Mouse (Mus musculus) c-Kit-positive CD71-negative TER-119-negative erythroid progenitor cells, embryonic 14.5 days (primary cell): Measurements from ENCODE around the gene Lpar1.
"Not testable (repeated sequence)": the region's sequence is repeated elsewhere in the genome, so short reads cannot be mapped to it uniquely, and the experiment has no call there.

Source experiments
- DNase-seq: peaks from one replicate; pipeline ENCODE4 v3.0.0-alpha.2; 2013; ENCODE audit warnings: low read depth

The Lpar1 gene

DNA sequence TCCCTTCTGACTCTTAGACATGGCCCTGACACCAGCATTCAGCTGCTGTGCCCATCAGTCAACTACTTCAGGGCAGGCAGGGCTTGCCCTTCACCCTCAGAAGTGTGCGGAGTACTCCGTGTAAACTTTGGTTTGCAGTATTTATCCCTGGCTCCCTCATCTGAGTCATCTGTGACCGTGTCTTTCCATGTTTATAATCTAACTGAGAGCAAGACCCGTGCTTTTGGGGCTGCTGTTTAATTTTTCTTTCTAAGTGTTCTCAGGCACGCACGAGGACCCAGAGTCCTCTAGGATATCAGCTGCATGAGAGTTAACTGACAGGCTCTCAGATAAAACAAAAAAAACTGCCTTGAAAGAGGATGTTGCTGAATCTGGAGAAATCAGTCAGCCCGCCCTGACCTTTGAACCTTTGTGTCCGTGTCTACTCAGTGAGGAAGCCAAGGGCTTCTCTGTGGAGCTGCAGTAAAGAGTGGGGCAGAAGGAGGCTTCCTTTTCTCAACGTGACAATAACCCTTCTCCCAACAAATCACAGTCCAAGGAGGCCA lies 7.7 kb downstream of the Lpar1 start:
- DNase-seq, result no peak

DNA sequence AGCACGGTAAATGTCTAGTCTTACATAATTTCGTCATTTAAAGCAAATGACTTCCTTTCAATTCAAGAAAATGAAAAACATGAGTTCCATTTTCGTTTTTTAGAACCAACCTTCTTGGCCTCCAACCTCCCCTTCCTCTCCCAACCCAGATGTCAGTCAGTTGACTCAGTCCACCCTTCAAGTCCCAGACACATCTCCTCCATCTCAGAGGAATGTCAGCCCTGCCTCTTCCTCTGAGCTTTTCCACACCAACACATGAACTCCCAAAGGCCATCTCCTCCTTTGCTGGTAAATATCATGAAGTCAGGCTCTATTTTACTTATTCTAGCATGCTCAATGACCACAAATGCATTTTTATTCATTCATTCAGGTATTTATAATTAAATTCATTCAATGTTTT lies 10.5 kb downstream of the Lpar1 start:
- DNase-seq, result no peak

DNA sequence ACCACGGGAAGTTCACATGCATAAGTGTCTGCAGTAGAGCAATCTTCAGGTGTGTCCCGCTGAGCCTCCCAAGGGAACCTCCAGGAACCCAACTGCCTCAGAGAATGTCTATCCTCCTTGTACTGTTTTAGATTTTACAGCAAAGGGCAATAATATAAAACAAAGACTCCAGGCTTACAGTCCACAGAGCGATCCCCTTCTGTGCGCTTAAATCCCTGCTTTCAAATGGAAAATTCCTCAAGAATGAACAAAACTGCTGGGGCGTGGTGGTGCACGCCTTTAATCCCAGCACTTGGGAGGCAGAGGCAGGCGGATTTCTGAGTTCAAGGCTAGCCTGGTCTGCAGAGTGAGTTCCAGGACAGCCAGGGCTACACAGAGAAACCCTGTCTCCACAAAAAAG lies 11.0 kb downstream of the Lpar1 start:
- DNase-seq, result not testable (repeated sequence)

DNA sequence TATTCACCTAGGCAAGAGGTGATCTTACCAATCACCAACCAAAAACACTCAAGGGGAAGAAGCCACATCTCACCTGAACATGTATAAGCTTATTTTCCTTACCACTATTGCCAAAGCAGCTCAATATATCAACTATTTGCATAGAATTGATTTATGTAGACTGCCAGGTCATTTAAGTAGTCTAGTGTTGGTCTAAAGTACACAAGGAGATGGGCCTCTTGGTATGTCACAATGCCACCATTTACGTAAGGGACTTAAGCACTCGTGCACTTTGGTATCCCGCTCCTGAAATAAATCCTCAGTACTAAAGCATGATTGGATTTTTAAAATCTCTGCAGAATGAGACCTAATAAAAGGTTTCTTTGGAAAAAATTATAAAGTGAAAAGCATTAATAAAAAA lies 12.9 kb downstream of the Lpar1 start:
- DNase-seq, result no peak

DNA sequence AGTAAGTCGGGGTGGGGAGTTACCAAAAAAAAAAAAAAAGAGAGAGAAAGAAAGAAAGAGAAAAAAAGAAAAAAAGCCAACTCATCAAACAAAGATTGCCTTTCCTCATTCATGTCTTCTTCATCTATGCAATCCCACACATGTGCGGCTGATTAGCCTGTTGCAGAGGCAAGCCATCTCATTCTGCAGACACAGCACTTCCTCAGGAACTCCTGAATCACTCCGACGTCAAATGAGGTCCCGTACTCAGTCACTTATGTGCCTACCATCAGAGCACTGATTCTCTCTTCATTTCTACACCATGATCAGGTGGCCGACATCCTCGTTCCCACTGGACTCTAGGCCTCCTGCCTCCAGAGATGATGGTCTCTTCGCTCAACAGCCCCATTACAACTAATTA lies 13.3 kb downstream of the Lpar1 start:
- DNase-seq, result no peak

DNA sequence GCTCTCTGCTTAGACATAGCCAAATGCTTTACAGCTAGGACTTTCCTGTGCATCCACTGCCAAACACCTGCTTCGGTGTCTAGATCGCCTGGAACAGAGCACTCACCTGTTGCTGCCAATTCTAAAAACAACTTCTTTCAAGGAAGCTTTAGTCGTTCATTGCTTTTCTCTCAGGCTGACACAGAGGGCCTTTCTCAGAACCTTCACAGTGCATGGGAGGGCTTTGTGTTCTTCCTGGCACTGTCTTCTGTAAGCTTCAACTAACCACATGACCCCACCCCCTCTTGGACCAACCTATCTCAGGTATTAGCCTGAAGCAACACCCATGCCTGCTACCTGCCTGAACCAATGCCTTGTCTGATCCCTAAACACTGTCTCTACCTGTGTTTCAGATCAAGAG lies 15.0 kb downstream of the Lpar1 start:
- no peak for DNase-seq

DNA sequence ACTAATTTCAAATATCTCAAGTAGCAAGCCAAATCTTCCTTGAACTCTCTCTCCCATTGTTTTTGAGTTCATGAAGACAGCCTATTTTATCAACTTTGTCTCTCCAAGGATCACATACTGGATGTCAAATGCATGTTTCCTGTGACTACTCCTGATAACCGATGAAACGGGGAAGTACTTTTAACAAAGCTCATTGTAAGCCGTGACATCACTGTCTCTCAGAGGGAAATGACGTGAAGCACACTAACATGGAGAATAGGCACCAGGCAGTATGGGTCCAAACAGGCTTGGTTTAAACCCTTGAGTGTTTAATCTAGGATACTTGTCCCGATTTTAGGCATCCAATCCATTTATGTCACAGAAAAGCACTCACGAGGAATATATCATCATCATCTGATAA lies 17.9 kb downstream of the Lpar1 start:
- DNase-seq, result no peak

DNA sequence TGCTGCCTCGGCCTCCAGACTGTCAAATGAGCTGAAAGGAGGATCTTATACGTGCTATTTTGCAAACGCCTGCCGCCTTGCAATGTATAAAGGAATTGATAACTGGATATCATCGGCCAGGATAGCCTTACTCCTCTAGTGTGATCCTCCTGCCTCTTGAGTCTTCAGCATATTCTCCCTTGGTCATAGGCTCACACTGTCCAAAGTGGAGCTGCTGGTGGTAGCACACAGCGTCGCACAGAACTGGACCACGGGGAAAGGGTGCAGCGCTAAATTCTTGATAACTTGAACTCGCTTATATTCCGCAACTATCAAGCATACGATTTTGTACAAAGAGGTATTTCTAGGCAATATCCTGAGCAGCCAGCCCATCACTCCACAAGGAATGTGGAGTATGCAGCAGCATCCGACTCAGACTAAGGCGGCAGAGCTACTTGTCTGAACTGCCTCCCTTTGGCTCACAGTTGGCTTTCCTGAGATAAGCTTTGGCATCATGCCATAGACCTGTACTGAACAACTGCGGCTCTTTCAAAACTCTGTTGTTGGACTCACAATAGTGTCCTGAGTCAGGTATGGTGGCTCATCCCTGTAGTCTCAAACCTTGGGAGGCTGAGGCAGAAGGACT lies 18.9 kb downstream of the Lpar1 start:
- no peak for DNase-seq

DNA sequence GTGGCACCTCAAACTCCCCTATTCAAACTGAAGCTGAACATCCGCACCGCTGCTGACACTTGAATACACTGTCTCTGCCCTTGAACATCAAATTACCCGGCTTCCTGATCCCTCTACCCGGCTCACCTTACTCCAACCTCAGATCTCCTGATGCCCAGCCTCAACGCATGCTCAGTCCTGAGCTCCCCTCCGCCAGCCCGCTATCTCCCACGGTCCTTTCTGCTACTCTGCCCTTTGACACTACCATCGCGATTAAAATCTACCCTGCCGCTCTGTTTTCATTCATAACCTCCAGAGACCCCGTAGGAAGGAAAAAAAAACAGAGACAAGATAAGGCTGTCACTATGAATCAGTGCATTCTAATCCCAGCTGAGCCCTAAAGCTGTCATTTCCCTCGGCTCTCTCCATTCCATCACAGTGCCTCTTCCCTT lies 19.5 kb downstream of the Lpar1 start:
- no peak for DNase-seq

DNA sequence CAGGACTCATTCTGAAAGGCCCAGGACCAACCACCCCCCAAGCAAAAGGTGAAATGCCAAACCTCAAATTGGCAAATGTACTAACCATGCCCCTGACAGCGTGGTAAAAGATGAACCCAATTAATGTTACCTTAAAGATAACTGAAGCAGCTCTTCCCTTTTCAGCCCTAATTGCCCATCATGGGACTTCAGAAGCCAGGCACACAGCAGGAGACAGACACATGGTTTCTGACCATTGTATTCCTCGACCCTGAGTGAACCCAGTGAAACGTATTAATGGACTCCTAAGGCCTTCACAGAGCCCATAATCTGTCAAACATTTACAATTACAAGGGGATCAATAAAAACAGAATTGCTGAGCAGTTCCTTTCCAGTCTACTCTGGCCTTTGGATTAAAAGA lies 20.2 kb downstream of the Lpar1 start:
- DNase-seq, result no peak

DNA sequence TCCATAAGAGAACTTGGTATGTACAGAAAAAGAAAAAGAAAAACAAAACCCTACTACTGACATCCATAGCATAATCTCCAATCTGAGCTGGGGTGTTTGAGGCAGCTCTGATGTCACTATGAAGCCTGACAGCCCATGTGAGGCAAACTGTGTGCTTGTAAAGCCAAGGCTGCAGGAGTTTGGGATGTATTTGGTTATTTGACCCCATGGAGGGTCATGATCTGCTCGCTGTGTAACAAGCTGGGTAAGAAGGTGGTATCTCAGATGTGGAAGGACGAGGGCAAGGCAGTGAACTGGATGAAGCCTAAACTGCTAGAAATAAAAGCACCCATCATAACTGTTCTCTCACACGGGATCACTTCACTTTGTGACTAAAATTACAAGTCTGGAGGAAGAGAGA lies 21.4 kb downstream of the Lpar1 start:
- DNase-seq, result no peak

DNA sequence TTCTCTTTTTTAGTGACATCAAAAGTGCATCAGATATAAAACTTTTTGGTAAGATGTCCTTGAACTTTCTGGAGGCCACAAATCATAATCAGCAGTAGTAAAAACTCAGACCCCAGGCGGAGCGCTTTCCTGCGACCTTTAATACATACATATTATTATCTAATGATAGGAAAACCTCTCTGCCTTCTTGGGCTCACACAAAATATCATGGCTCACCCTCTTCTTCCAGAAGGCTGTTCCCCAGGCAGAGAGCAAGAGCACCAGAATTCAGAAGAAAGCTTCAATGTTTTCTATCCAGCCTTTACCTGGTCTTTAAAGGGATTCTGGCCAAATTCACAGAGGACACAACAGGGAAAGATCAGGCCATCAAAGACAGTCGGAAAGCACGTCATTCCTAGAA lies 23.0 kb downstream of the Lpar1 start:
- no peak for DNase-seq

DNA sequence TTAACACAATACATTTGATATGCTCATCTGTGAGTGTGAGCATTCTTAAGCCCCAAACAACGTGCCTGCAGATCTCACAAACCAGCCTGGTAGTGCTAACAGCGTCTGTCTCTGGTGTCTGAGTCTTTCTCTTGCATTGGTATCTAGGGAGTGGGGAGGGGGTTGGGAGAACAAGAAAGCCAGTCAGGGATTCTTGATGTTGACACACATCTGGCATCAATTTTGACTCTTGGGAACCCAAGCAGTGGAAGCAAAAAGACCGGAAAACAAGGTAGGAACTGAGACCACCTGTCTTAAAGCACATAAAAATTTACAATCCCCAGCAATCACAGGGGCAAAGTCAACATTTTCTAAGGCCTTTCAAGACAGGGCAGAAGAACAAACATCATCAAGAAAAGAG lies 23.4 kb downstream of the Lpar1 start:
- no peak for DNase-seq

DNA sequence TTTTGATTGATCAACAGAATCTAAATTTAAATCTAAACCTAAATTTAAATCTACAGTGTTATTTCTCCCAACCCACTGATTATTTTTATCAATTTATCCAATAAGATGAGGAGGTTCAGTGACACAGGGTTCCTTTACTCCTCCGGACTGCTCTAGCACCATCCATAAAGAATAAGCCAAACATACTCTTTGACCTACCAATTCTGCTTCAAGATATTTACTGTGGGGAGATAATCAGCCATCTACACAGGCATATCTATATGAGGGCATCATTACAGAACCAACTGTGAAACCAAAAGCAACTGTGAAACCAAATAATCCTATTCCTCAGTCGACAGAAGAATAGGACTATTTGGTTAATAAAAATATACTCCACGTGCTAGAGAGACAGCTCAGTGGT lies 25.8 kb downstream of the Lpar1 start:
- DNase-seq, result no peak

DNA sequence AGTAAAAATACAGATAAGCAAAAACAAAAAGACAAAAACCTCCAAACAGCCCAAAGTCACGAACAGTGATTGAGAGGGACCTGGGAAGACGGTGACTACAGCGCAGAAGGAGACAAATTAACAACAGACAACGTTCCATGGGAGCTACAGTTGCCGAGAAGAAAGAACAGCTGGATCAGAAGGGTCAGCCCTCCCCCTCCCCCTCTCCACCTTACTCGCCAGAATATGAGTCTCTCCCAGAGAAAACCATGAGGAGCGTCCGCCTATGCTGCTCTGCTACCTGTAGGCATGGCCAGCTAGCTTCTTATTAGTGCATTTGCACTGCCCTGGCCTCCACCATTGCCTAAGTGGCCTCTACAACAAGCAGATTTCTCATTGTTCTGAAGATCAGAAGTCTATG lies 32.6 kb downstream of the Lpar1 start:
- no peak for DNase-seq

DNA sequence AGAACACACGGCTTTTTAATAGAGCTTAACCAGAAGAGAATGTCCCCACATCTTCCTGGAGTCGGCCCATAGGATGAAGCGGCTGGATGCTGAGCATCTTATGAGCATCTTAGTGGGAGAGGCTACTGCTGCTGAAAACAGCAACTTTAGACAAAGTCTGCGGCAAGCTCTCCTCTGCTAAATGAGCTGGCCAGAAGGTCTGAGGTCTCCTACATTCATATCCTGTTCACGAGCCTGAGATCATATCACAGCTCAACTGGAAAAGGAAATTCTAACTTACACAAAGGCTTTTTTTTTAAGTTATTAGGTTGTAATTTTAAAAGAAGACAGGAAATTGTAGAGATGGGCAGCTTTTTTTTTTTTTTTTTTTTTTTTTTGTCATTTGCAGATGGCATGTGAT lies 33.2 kb downstream of the Lpar1 start:
- no peak for DNase-seq

DNA sequence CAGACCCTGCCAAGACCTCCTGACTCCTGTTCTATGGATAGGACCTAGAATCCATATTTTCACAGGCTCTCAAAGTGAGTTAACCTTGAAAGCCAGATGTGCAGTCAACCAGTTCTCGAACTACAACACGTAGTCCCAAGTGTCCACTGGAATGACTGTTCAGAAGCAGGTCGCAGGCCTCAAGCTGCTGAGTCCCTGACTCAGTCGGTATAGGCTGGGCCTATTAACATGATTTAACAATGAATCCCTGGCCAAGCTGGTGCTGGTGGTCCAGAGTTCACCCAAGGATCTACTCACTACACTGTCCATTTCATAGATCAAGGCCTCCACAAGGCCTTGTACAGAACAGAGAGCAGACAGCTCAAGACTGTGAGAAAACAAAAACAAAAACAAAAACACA lies 33.8 kb downstream of the Lpar1 start:
- no peak for DNase-seq

DNA sequence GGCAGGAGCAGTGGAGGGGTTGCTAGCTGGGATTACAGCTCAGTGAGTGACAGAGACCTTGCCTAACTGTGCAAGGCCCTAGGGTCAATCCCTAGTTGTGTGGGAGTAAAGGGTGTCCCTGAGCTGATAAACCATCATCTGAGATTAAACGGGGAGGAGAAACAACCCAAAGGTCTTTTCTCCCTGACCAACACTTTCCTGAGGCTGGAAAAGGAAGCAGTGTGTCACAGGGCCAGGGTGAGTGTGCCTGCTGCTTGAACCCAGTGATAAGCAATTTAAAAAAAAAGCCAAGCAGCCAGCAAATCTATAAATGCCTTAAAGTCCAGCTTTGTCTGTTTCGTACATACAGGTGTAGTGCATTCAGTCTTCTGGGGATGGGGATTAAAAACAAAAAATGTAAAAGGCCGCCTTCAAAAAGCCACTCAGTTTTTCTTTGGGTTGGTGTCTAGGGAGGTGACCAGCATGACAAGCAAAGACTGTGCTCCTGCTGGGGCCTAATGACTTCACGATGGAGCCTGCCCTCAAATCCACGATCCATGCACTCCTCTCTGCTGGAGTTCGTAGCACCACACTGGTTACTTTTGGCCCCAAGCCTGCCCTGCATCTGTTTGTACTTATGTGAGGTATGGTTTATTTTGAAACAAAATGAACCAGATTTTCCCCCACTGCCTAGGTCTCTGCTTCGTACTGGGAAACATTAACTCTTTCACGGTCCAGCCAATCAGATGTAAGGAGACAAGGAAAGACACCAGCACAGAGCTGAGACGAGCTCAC lies 35.3 kb downstream of the Lpar1 start:
- no peak for DNase-seq

DNA sequence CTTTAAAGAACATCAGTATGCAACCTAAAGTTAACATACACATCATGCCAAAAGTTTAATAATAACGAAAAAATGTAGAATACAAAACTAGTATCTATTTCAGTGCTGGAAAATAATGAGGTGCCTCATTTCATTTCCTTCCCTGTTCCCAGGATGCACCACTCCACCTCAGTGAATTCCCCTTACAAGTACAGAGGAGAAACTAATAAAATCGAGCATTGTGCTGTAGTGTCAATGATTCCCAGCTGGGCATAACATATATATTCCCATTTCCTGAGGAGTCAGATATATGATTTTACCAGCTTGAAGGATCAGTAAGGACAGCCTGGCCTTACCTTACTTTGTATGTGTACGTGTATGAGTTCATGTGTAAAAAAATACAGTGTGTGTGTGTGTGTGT lies 36.9 kb downstream of the Lpar1 start:
- DNase-seq, result no peak

DNA sequence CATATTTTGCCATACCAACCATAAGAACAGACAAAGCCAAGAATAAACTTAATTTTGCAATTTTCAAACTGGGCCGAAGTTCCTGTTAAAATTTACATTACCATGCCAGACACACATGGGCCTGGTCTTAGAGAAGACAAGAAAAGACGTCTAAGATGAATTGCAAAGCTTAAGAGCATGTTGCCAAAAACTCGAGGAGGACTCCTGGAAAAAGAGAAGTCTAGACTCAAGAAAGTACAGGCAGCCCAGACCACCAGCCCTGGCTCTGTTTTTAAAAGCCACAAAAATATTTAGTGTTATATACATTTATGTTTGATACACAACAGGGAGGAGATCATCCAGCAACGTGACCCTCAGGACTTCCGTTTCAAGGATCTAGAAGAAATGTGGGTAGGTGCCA lies 37.5 kb downstream of the Lpar1 start:
- no peak for DNase-seq

DNA sequence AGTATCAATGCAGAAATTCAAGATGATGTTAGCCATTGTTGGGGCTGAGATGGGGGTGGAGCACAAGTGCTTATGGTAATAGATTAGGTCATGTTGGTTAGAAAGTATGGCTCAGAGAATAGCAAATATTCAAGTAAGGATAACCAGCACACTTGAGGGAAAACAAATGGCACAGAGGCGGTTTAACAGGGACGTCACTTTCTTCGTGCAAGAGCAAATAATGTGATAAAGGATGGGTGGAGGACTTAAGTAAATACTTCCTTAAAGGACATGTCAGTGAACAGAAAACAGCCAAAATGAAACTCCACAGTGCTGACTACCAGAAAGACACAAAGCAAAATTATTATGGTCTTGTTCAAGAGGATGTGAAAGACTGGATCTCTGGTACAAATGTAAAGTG lies 42.1 kb downstream of the Lpar1 start:
- DNase-seq, result no peak

DNA sequence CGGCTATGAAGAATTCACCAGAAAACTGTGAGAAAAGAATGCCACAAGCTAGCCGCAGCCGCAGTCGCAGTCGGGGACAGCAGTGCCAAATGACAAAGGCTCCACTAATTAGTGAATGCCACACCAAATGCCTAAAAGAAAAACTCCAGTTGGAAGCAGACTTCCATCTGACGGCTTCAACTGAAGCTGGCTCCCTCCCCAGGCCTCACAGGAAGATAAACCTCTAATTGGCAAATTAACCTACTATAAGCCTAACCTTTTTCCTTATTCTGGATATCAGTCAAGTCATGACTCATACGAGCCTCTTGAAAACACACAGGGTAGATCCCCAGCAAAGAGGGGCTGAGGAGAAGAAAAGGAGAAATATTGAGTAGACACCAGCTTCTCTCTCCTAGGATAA lies 44.9 kb downstream of the Lpar1 start:
- DNase-seq, result no peak

DNA sequence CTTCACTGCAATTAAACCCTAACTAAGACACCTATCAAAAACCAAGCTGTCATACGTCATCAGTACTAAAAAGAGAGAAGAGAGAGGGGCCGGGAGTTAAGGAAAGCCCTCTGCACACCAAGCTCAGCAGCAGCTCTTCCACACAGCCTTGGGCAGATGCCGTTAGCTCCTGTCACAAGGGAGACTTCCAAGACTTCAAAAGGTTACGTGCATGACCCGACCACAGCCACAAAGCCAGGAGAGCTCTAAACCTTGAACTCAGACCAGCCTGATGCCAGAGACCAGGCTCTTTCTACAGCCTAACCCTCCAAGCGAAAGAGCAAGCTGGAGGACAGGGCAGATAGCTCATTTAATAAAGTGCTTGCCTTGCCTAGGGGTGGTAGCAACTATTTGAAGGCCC lies 46.2 kb downstream of the Lpar1 start:
- no peak for DNase-seq
